Mouse (Mus musculus) heart, embryonic 11.5 days (tissue): ENCODE data around the gene Sost. TPM values are rescaled to one million over a fixed set of nuclear protein-coding genes. Genes with fewer than 3 reads are reported as not detected.

Experiments
- ATAC-seq: fragments of 200-750 bp; cut with Nextera tagmentation; replicated peaks from 2 replicates; pipeline ENCODE4 v1.8.0; 2017; ENCODE audit warnings: moderate library complexity; ENCODE audit not compliant: insufficient number of reproducible peaks, low FRiP score, low TSS enrichment
- H3K27ac ChIP-seq: fragments of 300-500 bp; sonication (generic); 2 replicates; pipeline ENCODE4 v1.5.1; 2014; ENCODE audit warnings: mild to moderate bottlenecking, low read depth, low read length
- H3K27me3 ChIP-seq: fragments of 300-500 bp; sonication (generic); 2 replicates; pipeline ENCODE4 v1.6.1; 2014; ENCODE audit warnings: mild to moderate bottlenecking, low read length, mixed read lengths; ENCODE audit not compliant: control insufficient read depth, insufficient read depth
- H3K36me3 ChIP-seq: fragments of 300-500 bp; sonication (generic); 2 replicates; pipeline ENCODE4 v1.6.1; 2014; ENCODE audit warnings: mild to moderate bottlenecking, low read length, moderate library complexity, mixed read lengths; ENCODE audit not compliant: control insufficient read depth, insufficient read depth
- H3K4me1 ChIP-seq: fragments of 300-500 bp; sonication (generic); 2 replicates; pipeline ENCODE4 v1.6.1; 2014; ENCODE audit warnings: low read length; ENCODE audit not compliant: control insufficient read depth, insufficient read depth
- H3K4me2 ChIP-seq: fragments of 300-500 bp; sonication (generic); 2 replicates; pipeline ENCODE4 v1.6.1; 2014; ENCODE audit warnings: mild to moderate bottlenecking, moderate library complexity
- H3K4me3 ChIP-seq: fragments of 300-500 bp; sonication (generic); 2 replicates; pipeline ENCODE4 v1.5.1; 2014; ENCODE audit warnings: low read depth, low read length
- H3K9ac ChIP-seq: fragments of 300-500 bp; sonication (generic); 2 replicates; pipeline ENCODE4 v1.6.1; 2014; ENCODE audit warnings: mild to moderate bottlenecking, low read depth, low read length, moderate library complexity
- H3K9me3 ChIP-seq: fragments of 300-500 bp; sonication (generic); replicated peaks from 2 replicates; pipeline ENCODE4 v1.6.1; 2016; ENCODE audit warnings: low read length; ENCODE audit not compliant: control insufficient read depth
- WGBS: fragments of 180-500 bp; shearing (Covaris S2); extraction: QIAGEN DNeasy Blood & Tissue Kit; methylation state at CpG from one replicate; pipeline ENCODE4 v1.1.7; 2014; ENCODE audit not compliant: insufficient replicate concordance; 5-methylcytosine and 5-hydroxymethylcytosine counted together
- polyA plus RNA-seq: library from polyadenylated mRNA; unstranded; fragments of >200 nt; fragmentation: Nextera tagmentation; extraction: Ambion mirVana; gene quantifications from 2 replicates; pipeline ENCODE4 v1.2.1, GENCODE M21; 2014

Gene Sost
- polyA plus RNA-seq, 1 experiment from 2014 or later, result 0.43 TPM

DNA sequence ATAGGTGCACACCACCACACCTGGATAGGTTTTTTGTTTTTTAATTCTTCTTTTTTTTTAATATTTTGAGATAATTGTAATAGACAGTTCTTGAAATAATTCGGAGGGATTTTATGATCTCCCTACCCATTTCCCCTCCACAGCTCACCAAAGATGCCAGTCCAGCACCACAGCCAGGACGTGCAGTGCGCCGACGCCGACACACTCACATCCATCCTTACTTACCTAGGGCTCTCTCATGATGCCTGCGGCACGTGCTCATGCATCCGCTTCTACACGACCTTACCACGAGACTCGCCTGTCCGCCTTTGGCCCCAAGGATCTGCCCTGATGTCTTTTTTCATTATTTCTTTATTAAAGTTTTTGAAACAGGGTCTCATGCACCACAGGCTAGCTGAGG lies 3.0 kb upstream of the Sost start:
- no peak overlapping the region for H3K27ac ChIP-seq
- H3K4me2 ChIP-seq, result no peak overlapping the region
- 77% methylated on average over 13 of the region's 13 CpGs for WGBS
- no peak overlapping the region for H3K9ac ChIP-seq
- peaks cover 14% of the 10 kb centered on the region for H3K4me1 ChIP-seq
- H3K36me3 ChIP-seq, result 0 out of 2 replicates have a peak, but pooled peaks cover 2% of the 10 kb centered on the region
- H3K27me3 ChIP-seq, result peaks cover 24% of the 10 kb centered on the region
- ATAC-seq, result no peak
- no peak overlapping the region for H3K4me3 ChIP-seq
- no peaks in the 10 kb centered on the region for H3K9me3 ChIP-seq

DNA sequence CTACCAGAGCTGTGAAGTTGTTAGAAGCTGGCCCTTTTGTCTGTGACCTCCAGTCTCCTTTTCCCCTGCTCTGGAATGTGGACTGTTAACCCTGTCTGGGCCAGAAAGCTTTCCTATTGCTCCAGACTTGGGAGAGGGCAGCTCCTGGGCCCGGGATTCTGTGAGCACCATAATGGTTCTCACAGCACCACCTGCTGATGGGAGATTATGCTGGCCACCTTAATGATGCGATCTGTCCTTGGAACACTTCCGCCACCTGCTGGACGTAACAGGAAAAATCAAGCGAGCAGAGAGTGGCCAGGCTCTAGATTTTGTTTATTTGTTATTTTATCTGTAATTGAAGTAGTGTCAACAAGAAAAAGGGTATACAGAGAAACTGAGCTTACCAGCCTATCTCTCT lies 2.0 kb upstream of the Sost start:
- H3K36me3 ChIP-seq, result 0 out of 2 replicates have a peak, but pooled peaks cover 2% of the 10 kb centered on the region
- H3K4me1 ChIP-seq, result peaks cover 14% of the 10 kb centered on the region
- peaks cover 35% of the 10 kb centered on the region for H3K27me3 ChIP-seq
- H3K9ac ChIP-seq, result no peak overlapping the region; the same call in 1 of the 2 replicates
- under 1% methylated on average over 5 of the region's 5 CpGs for WGBS
- no peak overlapping the region for H3K27ac ChIP-seq
- no peak overlapping the region for H3K4me3 ChIP-seq
- H3K4me2 ChIP-seq, result peak overlapping the region; percentile 10
- H3K9me3 ChIP-seq, result no peaks in the 10 kb centered on the region
- 0 out of 2 replicates have a peak, but pooled peaks have one; percentile 43 for ATAC-seq

DNA sequence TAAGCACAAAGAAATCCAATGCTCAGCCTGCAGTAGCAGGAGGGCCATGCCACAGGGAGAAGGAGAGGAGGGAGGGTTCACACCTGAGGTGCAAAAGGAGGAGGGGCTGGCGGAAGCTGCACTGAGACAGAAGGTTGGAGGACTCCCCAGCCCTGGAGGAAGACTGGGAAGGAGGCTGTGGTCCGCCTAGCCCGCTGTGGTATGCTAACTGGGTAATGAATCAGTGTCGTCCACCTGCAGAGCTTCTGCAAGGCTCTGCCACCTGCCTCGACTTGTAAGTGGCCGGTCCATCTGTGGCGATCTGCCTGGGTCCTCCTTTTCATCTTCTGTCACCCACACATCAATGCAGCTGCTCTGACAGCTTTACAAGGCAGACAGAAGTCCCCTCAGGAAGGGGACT lies 1.5 kb upstream of the Sost start:
- H3K27me3 ChIP-seq, result peaks cover 39% of the 10 kb centered on the region
- no peak overlapping the region for H3K4me3 ChIP-seq
- ATAC-seq, result no peak
- WGBS, result 6% methylated on average over 7 of the region's 7 CpGs
- peak overlapping the region; percentile 18; the same call in 1 of the 2 replicates for H3K9ac ChIP-seq
- H3K4me1 ChIP-seq, result peaks cover 14% of the 10 kb centered on the region
- H3K27ac ChIP-seq, result peak overlapping the region; percentile 32; the same call in 1 of the 2 replicates
- 0 out of 2 replicates have a peak, but pooled peaks cover 2% of the 10 kb centered on the region for H3K36me3 ChIP-seq
- H3K4me2 ChIP-seq, result peak overlapping the region; percentile 10
- H3K9me3 ChIP-seq, result no peaks in the 10 kb centered on the region

DNA sequence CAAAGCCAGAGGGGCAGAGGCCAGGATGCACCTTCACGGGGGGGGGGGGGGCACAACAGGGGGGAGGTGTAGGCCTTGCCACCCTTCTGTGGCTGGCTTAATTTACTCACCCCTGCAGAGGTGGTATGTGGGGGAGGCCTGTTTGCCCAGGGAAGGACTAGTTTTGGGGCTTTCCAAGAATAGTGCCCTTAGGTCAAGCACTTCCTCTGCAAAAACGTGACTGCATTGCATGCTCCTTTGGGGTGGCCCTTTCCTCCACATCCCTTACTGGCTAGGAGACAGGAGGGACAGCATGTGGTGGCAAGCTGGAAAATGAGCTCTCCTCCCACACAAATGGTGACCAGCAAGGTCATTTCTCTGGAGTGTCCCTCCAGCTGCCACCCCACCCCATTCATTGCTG lies 1.3 kb downstream of the Sost start:
- peaks cover 61% of the 10 kb centered on the region for H3K27me3 ChIP-seq
- H3K36me3 ChIP-seq, result no peaks in the 10 kb centered on the region
- H3K27ac ChIP-seq, result no peak overlapping the region
- 20% methylated on average over 2 of the region's 2 CpGs for WGBS
- H3K9me3 ChIP-seq, result no peaks in the 10 kb centered on the region
- H3K4me2 ChIP-seq, result peak overlapping the region; percentile 95
- peaks cover 19% of the 10 kb centered on the region for H3K4me1 ChIP-seq
- no peak for ATAC-seq
- H3K4me3 ChIP-seq, result no peak overlapping the region
- no peak overlapping the region for H3K9ac ChIP-seq

DNA sequence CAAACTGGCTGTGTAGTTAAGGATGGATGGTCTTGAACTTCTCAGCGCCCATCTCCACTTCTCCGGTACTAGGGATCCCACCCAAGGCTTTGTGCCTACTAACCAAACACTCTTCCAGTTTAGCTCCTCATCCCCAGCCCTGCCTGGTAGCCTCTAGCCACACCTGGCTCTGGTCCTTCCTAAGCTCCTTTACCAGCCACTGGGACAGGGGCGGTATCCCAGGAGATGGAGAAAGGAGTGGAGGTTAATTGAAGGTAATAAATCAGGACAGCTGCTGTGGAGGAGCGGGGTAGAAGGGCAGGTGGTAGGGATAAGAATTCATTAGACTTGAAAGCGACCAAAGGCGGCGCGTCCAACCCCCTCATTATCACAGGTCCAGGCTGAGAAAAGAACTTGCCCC lies 2.2 kb downstream of the Sost start:
- no peak for ATAC-seq
- Histone ChIP-seq H3K4me3 (peak overlapping the region; percentile 53), H3K27me3 (peaks cover 62% of the 10 kb centered on the region), H3K4me2 (peak overlapping the region; percentile 95), H3K9ac (no peak overlapping the region; the same call in 1 of the 2 replicates), H3K27ac (no peak overlapping the region), H3K36me3 (no peaks in the 10 kb centered on the region), H3K4me1 (peaks cover 19% of the 10 kb centered on the region), H3K9me3 (no peaks in the 10 kb centered on the region)
- 5% methylated on average over 8 of the region's 8 CpGs for WGBS

DNA sequence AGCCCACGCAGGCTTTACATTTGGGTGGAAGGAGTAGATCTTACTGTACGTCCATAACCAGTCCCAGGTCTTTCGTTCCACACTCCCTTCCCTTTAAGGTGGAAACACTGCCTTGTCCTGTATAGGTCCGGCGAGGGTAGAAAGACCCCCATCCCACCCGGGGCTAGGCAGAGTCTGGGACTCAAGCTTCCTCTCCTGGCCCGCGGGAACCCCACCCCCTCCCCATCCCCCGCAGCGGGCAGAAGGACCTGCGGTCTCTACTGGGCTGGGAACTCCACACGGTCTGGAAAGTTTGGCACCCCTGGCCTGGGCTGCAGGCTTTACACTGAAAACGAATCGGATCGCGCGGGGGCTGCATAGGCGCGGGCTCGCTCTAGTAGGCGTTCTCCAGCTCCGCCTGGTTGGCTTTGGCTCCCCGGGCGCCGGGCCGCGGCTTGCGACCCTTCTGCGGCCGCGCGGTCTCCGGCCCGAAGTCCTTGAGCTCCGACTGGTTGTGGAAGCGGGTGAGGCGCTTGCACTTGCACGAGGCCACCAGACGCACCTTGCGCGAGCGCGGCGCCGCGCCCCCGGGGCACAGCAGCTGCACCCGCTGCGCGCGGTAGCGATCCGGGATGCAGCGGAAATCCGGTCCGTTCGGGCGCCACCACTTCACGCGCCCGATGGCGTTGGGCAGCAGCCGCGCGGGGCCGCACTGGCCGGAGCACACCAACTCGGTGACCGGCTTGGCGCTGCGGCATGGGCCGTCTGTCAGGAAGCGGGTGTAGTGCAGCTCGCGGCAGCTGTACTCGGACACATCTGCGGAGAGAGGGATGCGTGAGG lies 3.1 kb downstream of the Sost start:
- H3K9ac ChIP-seq, result peak overlapping the region; percentile 70
- ATAC-seq, result no peak
- H3K36me3 ChIP-seq, result no peaks in the 10 kb centered on the region
- H3K27me3 ChIP-seq, result peaks cover 62% of the 10 kb centered on the region
- H3K4me3 ChIP-seq, result peak overlapping the region; percentile 53
- 0 out of 2 replicates have a peak overlapping the region, but pooled peaks have one; percentile 25 for H3K27ac ChIP-seq
- H3K4me2 ChIP-seq, result peak overlapping the region; percentile 95
- WGBS, result under 1% methylated on average over 77 of the region's 78 CpGs
- peaks cover 18% of the 10 kb centered on the region for H3K4me1 ChIP-seq
- H3K9me3 ChIP-seq, result no peaks in the 10 kb centered on the region

DNA sequence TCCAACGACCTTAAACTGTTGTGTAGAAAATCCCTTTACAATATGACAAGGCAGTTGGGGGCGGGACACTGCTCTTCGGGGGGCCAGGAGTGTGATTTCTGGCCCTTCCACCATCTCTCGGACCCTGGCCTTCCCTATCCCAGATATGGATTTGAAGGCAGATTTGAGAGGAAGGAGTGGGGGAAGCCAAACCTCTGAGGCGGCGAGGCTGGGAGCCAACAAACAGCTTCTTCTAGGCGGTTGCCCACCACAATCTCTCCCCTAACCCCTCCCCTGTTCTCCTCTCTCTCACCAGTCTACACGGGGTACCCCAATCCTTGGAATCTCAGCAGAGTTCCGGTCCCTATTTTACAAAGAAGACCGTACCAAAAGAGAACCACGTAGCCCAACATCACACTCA lies 3.8 kb downstream of the Sost start:
- Histone ChIP-seq H3K27ac (no peak overlapping the region), H3K9me3 (no peaks in the 10 kb centered on the region), H3K4me2 (peak overlapping the region; percentile 95), H3K4me3 (peak overlapping the region; percentile 53), H3K9ac (peak overlapping the region; percentile 70; the same call in 1 of the 2 replicates), H3K27me3 (peaks cover 62% of the 10 kb centered on the region), H3K36me3 (no peaks in the 10 kb centered on the region), H3K4me1 (peaks cover 13% of the 10 kb centered on the region; the same call in 1 of the 2 replicates)
- ATAC-seq, result no peak; the same call in 1 of the 2 replicates
- 4% methylated on average over 11 of the region's 11 CpGs for WGBS

DNA sequence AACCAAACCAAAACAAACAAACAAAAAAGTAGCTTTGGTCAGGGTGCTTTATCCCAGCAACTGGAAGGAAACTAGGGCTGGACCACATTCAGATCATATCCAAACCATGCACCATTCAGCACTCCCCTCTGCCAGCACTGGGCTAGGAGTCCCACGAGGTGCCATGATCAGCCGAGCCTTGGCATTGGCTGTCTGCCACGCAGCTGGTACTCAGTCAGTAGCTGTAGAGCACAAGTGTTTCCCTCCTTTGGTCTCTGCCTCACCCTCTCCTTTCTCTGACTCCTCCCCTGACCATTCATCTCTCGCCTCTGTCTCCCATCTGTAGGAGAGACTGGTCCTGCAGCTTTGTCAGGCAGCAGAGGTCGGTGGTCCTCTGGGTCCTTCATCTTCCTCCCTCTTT lies 9.3 kb downstream of the Sost start:
- Histone ChIP-seq H3K27me3 (peaks cover 18% of the 10 kb centered on the region), H3K4me1 (peaks cover 10% of the 10 kb centered on the region), H3K27ac (no peak overlapping the region), H3K9me3 (no peaks in the 10 kb centered on the region), H3K9ac (no peak overlapping the region), H3K36me3 (no peaks in the 10 kb centered on the region), H3K4me2 (no peak overlapping the region), H3K4me3 (no peak overlapping the region)
- no peak for ATAC-seq
- WGBS, result 67% methylated on average over 5 of the region's 5 CpGs
